Mouse (Mus musculus) layer of hippocampus, adult 9-11 months (tissue): ENCODE measurements around the gene Prap1.

ENCODE experiments used
- DNase-seq: peaks from one replicate; pipeline ENCODE4 v3.0.0; 2022

The Prap1 gene

GRCm38 (mm10) chr7:140135106-140135770, 42.0 kb downstream of the Prap1 start:
- DNase-seq = no peak

GRCm38 (mm10) chr7:140137135-140138020, 44.2 kb downstream of the Prap1 start, which contains the start of gene Mtg1:
Gene Mtg1 (plus strand): TSS chr7:140137564.
- peak; percentile 97 for DNase-seq

GRCm38 (mm10) chr7:140138021-140138310, 44.8 kb downstream of the Prap1 start:
- no peak for DNase-seq

- DNase-seq = peak; percentile 49
Measured at GRCm38 (mm10) chr7:140141350-140141749, 48.2 kb downstream of the Prap1 start.

DNA sequence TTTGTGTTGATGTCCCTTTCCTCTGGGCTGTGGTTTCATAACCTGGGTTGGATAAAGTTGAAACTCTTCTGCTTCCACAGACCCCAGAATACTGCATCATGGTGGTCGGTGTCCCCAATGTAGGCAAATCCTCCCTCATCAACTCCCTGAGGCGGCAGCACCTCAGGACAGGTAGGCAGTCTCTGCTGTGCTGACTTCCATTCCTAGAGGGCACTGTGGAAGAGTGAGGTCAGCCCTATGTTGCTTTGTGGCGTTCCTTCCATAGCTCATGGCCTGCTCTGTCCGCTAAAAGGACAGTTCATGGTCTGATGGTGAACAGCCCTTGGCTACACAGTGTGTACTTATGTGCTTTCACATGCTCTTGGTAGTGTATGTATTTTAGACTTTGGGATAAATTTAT, 51.4 kb downstream of the Prap1 start:
- DNase-seq = no peak
